Mouse (Mus musculus) lung, embryonic 15.5 days (tissue): ENCODE measurements around the gene Gm3147. TPM values are rescaled to one million over a fixed set of nuclear protein-coding genes. Genes with fewer than 3 reads are reported as not detected.
"Not testable (repeated sequence)": the region's sequence is repeated elsewhere in the genome, so short reads cannot be mapped to it uniquely, and the experiment has no call there.

Experiments
- ATAC-seq: fragments of 200-750 bp; cut with Nextera tagmentation; 2 replicates; pipeline ENCODE4 v1.8.0; 2017; ENCODE audit warnings: moderate number of reproducible peaks, borderline replicate concordance; ENCODE audit not compliant: low FRiP score, low TSS enrichment; ENCODE audit errors: extremely low read depth
- H3K27ac ChIP-seq: fragments of 300-500 bp; sonication (generic); 2 replicates; pipeline ENCODE4 v1.5.1; 2015; ENCODE audit warnings: moderate library complexity, mild to moderate bottlenecking, inconsistent platforms
- H3K27me3 ChIP-seq: fragments of 300-500 bp; sonication (generic); 2 replicates; pipeline ENCODE4 v1.6.1; 2015; ENCODE audit warnings: inconsistent platforms
- H3K36me3 ChIP-seq: fragments of 300-500 bp; sonication (generic); 2 replicates; pipeline ENCODE4 v1.6.1; 2015; ENCODE audit warnings: inconsistent platforms
- H3K4me1 ChIP-seq: fragments of 300-500 bp; sonication (generic); 2 replicates; pipeline ENCODE4 v1.6.1; 2015; ENCODE audit warnings: inconsistent platforms
- H3K4me2 ChIP-seq: fragments of 300-500 bp; sonication (generic); 2 replicates; pipeline ENCODE4 v1.6.1; 2015; ENCODE audit warnings: inconsistent platforms, mild to moderate bottlenecking, moderate library complexity
- H3K4me3 ChIP-seq: fragments of 300-500 bp; sonication (generic); 2 replicates; pipeline ENCODE4 v1.5.1; 2015; ENCODE audit warnings: mild to moderate bottlenecking, inconsistent platforms
- H3K9ac ChIP-seq: fragments of 300-500 bp; sonication (generic); 2 replicates; pipeline ENCODE4 v1.6.1; 2015; ENCODE audit warnings: inconsistent platforms
- H3K9me3 ChIP-seq: fragments of 300-500 bp; sonication (generic); 2 replicates; pipeline ENCODE4 v1.6.1; 2016; ENCODE audit warnings: inconsistent platforms
- WGBS: fragments of 180-500 bp; shearing (Covaris S2); methylation state at CpG from one replicate; pipeline ENCODE4 v1.1.7; 2015; 5-methylcytosine and 5-hydroxymethylcytosine counted together
- polyA plus RNA-seq: library from polyadenylated mRNA; unstranded; fragments of >200 nt; fragmentation: Nextera tagmentation; extraction: Ambion mirVana; gene quantifications from 2 replicates; pipeline ENCODE4 v1.2.1, GENCODE M21; 2015

Gene Gm3147
- not detected in 2 replicates for polyA plus RNA-seq

GRCm38 (mm10) chr5:94616242-94616641, at the start of gene Gm3147:
Gene Gm3147, minus strand, starts transcription at chr5:94616342.
- H3K9me3 ChIP-seq, H3K4me2 ChIP-seq, H3K36me3 ChIP-seq, H3K27ac ChIP-seq, H3K4me1 ChIP-seq, H3K4me3 ChIP-seq, H3K27me3 ChIP-seq, H3K9ac ChIP-seq, ATAC-seq: not testable (repeated sequence)
- WGBS: no CpG with 5 or more reads among the region's 1 CpGs

DNA sequence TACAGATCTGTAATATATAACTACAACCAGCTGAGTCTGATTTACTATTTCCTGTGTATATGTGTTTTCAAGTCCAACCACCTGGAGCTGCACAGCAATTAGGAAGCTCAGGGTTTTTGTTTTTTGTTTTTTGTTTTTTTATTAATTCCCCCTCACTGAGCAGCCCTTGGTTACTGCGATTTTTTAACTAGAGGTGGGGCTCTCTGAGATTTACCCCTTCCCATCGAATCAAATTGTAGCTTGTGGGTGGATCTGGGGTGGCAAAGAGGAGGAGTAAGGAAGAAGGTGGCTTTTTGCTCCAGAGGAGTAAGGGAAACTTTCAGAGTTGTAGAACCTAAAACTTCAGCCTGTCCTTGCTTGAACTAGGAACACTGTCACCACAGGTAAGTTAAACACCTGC, 31.9 kb upstream of the Gm3147 start, which contains the start of gene Gm6205:
TSS of gene Gm6205 (plus strand) at position 301 of the 400 bp plus-strand sequence.
- H3K27me3 ChIP-seq, H3K36me3 ChIP-seq, H3K4me2 ChIP-seq, H3K9ac ChIP-seq, H3K27ac ChIP-seq, ATAC-seq, H3K9me3 ChIP-seq, H3K4me1 ChIP-seq, H3K4me3 ChIP-seq: not testable (repeated sequence)
- no CpG with 5 or more reads among the region's 2 CpGs for WGBS

- not testable (repeated sequence) for ATAC-seq, H3K9me3 ChIP-seq, H3K9ac ChIP-seq, H3K4me1 ChIP-seq, H3K27me3 ChIP-seq, H3K27ac ChIP-seq, H3K4me3 ChIP-seq, H3K36me3 ChIP-seq, H3K4me2 ChIP-seq
- WGBS: no CpG with 5 or more reads among the region's 2 CpGs
Observed at GRCm38 (mm10) chr5:94623679-94624078, 7.5 kb upstream of the Gm3147 start, which contains the start of gene Gm6509. Gene Gm6509, plus strand, starts transcription at chr5:94623979.

Other genes starting within 250 kb of the Gm3147 start
- gene Gm7682, start 170.6 kb downstream of the Gm3147 start, polyA plus RNA-seq: not detected in 2 replicates
- gene Gm3139, start 90.1 kb downstream of the Gm3147 start, polyA plus RNA-seq: not detected in 2 replicates
- gene Gm6509, start 7.6 kb upstream of the Gm3147 start, polyA plus RNA-seq: not detected in 2 replicates
- gene Gm6205, start 32.0 kb upstream of the Gm3147 start, polyA plus RNA-seq: not detected in 2 replicates
- gene Gm3183, start 249.1 kb upstream of the Gm3147 start, polyA plus RNA-seq: not detected in 2 replicates